Mouse (Mus musculus) T-helper 2 cell (primary cell): ENCODE results near the gene Cdca7l.
"Not testable (repeated sequence)": the region's sequence is repeated elsewhere in the genome, so short reads cannot be mapped to it uniquely, and the experiment has no call there.

Experiments
- in situ Hi-C: fragments of 300-600 bp; cut with MboI, MseI; formaldehyde crosslinking; loops from one replicate; pipeline ENCODE4 v1.15.1; 2025; ENCODE audit warnings: high pct_unique_total_duplicates

The Cdca7l gene

GRCm38 (mm10) chr12:117803989-117804388, at the start of gene Cdca7l:
Gene Cdca7l, plus strand, starts transcription at chr12:117804289.
- in situ Hi-C loops, result not testable (repeated sequence)

- in situ Hi-C loops, result no loop called here
Observed at GRCm38 (mm10) chr12:117756010-117756409, 48.1 kb upstream of the Cdca7l start.

- in situ Hi-C loops, result loop anchor here (5.0 kb wide), 1 partner anchor 178 kb away; no protein-coding TSS in a partner anchor
Observed at GRCm38 (mm10) chr12:117760373-117760772, 43.7 kb upstream of the Cdca7l start.

- in situ Hi-C loops, result loop anchor here (5.0 kb wide), 1 partner anchor 179 kb away; no protein-coding TSS in a partner anchor
Observed at GRCm38 (mm10) chr12:117760846-117761245, 43.2 kb upstream of the Cdca7l start.

GRCm38 (mm10) chr12:117761698-117762097, 42.4 kb upstream of the Cdca7l start:
- in situ Hi-C loops, result loop anchor here (5.0 kb wide), 1 partner anchor 179 kb away; no protein-coding TSS in a partner anchor

- in situ Hi-C loops, result loop anchor here (5.0 kb wide), 1 partner anchor 181 kb away; no protein-coding TSS in a partner anchor
Observed at GRCm38 (mm10) chr12:117763247-117763646, 40.8 kb upstream of the Cdca7l start.

- in situ Hi-C loops, result loop anchor here (5.0 kb wide), 1 partner anchor 183 kb away; no protein-coding TSS in a partner anchor
Observed at GRCm38 (mm10) chr12:117764839-117765238, 39.2 kb upstream of the Cdca7l start.

DNA sequence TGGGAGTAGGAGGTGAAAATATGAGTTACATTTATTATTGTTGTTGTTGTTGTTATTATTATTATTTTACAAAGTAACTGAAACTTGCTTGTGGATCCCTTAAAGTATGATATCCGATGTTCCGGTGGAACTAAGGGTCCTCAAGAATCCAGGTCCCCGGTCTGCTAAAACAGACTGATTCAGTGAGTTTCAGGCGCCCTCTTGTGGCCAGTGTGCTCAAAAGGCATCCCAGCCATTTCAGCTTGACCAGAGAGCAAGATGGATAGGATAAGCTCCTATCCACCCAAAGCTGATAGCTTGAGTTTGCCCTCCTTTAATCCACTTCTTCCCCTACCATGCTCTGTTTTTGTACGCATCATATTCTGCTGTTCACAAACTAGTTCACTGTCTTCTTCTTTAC, 35.0 kb upstream of the Cdca7l start:
- in situ Hi-C loops, result no loop called here

DNA sequence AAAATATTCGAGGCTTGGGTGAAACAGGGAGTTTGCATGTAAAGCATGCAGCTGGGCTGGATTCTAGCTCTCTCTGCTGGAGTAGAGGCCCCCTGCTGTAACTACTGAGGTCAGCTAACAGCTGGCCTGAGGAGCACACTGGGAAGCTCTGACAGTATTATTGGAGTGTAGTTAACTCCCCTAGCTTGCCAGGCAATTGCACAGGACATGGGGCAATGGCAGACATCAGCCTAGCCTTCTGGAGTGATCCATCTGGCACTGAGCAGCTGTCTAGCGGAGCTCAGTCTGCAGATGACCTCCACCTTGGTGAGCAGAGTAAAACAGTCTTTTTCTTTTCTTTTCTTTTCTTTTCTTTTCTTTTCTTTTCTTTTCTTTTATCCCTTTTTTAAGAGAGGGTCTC, 33.9 kb upstream of the Cdca7l start:
- in situ Hi-C loops, result loop anchor here (5.0 kb wide), 1 partner anchor 383 kb away; no protein-coding TSS in a partner anchor

DNA sequence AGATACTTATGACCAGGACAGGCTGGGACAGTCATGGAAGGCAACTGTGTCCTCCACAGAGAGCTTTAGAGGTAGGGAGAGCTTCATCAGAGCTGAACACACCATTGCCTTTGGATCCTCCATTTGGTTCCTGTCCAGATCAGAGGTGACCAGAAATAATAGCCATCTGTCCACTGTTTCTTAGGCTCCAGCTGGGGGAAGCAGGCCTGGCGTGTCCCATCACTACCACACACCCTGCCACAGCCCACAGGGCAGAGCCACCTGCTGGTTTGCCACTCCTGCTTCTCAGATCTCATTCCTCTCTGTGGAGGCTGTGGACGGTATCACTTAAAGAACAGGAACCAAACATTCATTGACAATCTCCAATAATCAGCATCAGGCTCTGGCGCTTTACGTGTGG, 32.9 kb upstream of the Cdca7l start:
- in situ Hi-C loops, result loop anchor here (5.0 kb wide), 1 partner anchor 384 kb away; no protein-coding TSS in a partner anchor

DNA sequence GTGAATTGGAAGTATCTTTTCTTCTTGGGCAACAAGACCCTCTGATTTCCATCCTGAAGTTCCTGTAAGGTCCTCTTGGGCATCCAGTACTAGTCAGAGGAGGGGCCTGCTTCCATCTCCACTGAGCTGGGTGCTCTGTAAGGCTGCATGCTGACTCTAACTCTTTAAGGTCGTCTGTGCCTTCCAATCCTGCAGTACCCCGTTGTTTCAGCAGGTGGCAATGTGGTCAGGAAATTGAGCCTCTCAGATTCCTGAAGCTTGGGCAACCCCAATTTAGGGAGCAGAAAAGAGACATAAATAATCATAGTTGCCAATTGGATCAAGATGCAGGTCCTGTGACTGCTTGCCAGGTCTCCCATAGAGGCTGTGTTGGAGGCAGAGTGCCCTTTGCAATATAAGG, 31.5 kb upstream of the Cdca7l start:
- in situ Hi-C loops, result loop anchor here (5.0 kb wide), 1 partner anchor 385 kb away; no protein-coding TSS in a partner anchor

- in situ Hi-C loops, result no loop called here
Observed at GRCm38 (mm10) chr12:117776841-117777240, 27.2 kb upstream of the Cdca7l start.

DNA sequence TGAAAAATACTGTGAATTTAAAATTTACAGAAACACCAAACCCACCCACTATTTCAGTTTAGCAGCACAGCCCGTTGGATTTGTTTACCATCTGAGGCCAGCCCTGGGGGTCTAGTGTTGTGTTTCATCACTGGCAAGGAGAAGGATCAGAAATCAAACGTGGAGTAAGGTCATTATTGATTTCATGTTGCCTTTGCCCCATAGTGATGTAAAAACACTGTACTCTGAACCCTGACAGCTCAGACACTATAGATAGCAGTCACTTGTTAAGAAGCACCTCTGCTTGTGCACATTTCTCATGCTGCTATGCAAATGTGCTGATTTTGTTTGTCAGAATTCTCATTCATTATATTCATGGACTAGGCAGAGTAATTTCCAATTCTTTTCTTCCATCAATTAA, 22.7 kb upstream of the Cdca7l start:
- in situ Hi-C loops, result no loop called here

- in situ Hi-C loops, result no loop called here
Observed at GRCm38 (mm10) chr12:117783426-117783825, 20.7 kb upstream of the Cdca7l start.

- in situ Hi-C loops, result no loop called here
Observed at GRCm38 (mm10) chr12:117786621-117787020, 17.5 kb upstream of the Cdca7l start.

GRCm38 (mm10) chr12:117788513-117789011, 15.5 kb upstream of the Cdca7l start:
- in situ Hi-C loops, result no loop called here

- in situ Hi-C loops, result no loop called here
Observed at GRCm38 (mm10) chr12:117789017-117789416, 15.1 kb upstream of the Cdca7l start.

DNA sequence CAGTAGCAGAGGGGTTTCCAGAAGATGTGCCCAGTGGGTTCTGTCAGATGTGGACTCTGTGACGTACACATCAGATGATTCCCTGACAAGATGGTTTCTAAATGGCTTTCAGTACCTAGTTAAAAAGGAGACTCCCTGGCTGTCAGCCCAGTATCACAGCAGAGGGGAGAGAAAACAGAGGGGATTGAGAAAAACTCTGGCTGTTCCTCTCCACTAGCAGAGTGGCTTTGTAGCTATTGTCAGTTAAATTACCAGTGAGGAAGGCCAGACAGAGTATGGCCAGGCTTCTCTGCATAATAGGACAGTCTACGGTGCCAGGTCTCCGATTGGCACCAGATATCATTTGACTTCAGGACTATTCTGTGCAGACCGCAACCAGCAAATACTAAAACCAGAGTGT, 8.8 kb upstream of the Cdca7l start:
- in situ Hi-C loops, result no loop called here

DNA sequence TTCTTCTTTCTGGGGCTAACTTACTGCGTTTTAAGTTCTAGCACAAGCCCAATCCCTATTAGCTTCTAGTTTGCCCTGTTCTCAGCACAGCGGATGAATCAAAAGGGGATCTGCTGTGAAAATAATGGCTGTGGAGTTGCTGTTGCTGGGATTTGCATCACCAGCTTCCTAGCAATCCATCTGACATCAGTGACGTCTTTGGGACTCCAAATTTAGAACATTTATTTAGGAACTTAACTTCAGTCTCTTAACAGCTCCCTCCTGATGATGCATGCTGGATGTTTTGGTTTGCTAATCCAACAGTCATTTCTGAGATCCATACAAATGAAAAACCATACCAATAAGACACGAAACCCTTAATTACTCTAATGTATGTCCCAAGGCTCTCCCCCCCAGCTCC, 1.5 kb downstream of the Cdca7l start:
- in situ Hi-C loops, result no loop called here

GRCm38 (mm10) chr12:117806007-117806451, 1.9 kb downstream of the Cdca7l start:
- in situ Hi-C loops, result no loop called here

DNA sequence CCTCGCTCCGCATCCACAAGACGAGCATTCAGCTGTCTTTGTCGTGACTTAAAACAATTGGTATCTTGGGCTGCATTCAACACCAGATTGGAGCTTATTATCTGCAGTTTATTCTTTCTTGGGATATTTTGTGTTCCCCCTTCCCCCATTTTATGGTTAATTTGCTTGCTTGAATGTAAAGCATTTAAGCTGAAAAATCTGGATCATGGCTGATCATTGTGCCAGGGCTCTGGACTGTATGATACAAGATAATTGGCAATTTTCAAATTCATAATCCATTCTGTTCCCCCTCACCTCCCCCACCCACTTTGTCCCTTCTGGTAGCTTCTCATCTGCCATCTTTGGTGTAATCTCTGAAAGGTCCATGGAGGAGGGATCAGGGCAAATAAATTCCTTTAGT, 2.4 kb downstream of the Cdca7l start:
- in situ Hi-C loops, result no loop called here

DNA sequence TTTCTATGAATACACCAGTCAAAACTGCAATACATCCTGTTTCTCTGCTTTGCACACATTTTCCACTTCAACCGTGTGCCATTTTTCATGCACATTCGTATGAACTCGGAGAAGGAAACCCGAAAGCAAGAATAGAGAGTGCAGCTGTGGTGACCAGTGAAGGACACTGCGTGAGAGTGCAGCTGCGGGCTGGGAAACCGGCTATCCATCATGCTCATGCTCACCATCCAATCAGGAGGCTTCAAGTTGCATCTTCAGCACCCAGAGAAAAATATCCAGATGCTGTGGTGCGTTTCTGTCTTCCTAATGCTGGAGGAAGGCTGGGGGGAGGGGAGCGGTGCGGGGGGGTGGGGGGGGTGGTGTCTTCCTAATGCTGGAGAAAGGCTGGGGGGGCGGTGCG, 3.5 kb downstream of the Cdca7l start:
- in situ Hi-C loops, result no loop called here
